Mouse (Mus musculus): ENCODE measurements around the gene Rnft1. TPM values are rescaled to one million over a fixed set of nuclear protein-coding genes. Genes with fewer than 3 reads are reported as not detected.

Gene Rnft1
- polyA plus RNA-seq, 1 experiment from 2014 or later: 23.7 TPM

DNA sequence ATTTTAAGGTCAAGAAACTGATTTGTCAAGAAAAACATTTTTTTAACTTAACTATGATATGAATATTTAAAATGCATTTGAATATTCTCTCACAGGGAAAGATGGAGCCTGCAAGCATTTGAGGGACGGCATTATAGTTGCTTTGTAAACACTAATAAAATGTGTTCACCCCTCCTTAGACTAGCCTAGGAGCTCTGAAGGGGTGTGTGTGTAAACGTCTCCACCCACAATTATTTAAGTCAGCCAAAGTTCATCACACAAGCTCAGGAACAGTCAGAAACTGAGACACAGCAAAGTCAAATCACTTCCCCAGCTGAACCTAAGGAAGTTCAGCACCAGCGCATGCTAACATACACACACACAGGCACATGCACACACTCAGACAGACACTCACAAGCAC is 10.9 kb upstream of the Rnft1 start:
- H3K36me3 ChIP-seq: no peaks in the 10 kb centered on the region
- H3K27me3 ChIP-seq (ENCODE audit: low read depth, poor library complexity, severe bottlenecking): peaks cover 14% of the 10 kb centered on the region; the same call in 1 of the 2 replicates
- no peak overlapping the region for H3K4me3 ChIP-seq
- peaks cover 25% of the 10 kb centered on the region for H3K4me1 ChIP-seq
- WGBS: 82% methylated on average over 3 of the region's 3 CpGs
- no peaks in the 10 kb centered on the region for H3K9me3 ChIP-seq (replicated peaks)
- H3K27ac ChIP-seq (replicated peaks): no peak overlapping the region
- no peak for DNase-seq (ENCODE audit: low spot score)

DNA sequence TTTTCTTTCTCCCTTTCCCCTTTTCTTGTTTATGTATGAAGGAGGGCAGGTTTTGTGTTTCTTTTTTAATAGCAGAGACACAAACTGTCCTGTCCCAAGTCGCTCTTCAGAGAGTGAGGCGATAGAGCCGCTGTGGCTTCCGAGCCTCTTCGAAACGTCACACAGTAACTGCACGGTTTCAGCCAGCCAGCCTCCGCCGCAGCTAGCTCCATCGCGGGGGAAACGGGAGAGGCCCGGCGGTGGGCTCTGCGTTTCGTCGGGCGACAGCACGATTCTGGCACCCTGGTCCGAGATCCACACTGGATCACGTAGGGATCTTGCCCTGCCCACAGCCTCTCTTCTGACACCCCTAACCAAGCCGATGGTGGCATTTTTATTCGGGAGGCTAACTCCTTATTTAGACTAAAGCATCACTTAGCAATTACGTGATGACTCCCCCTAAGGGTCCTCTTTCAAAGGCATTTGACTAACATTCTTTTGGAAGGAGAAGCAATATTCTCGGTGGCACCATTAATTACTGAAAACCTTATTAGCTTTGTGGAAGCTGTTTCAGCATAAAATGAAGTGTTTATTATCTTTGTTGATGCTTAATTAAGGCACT is 553 bp downstream of the Rnft1 start:
- DNase-seq (ENCODE audit: low spot score): peak; percentile 68
- Histone ChIP-seq H3K27ac (replicated peaks) (peak overlapping the region; percentile 87), H3K36me3 (peaks cover 7% of the 10 kb centered on the region), H3K4me1 (peaks cover 12% of the 10 kb centered on the region), H3K4me3 (peak overlapping the region; percentile 65), H3K27me3 (ENCODE audit: low read depth, poor library complexity, severe bottlenecking) (peaks cover 9% of the 10 kb centered on the region; the same call in 1 of the 2 replicates), H3K9me3 (replicated peaks) (no peaks in the 10 kb centered on the region)
- under 1% methylated on average over 25 of the region's 25 CpGs for WGBS

DNA sequence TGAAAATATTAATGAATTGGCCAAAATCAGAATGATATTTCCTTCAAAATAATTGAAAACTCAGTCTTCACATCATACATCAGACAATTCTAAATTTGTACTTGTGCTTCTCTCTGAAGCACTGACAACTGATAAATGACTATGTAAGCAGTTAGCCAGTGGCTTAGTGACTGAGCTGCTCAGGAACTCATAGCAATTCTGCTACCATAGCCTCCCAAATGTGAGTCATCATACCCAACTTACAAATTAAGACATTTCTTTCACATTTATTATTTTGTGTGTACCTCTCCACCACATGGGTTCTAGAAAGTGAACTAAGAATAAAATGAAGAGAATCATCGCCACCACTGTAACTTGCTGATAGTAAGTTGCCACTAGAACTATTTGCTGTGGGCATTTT is 6.3 kb downstream of the Rnft1 start:
- Histone ChIP-seq H3K4me1 (peaks cover 4% of the 10 kb centered on the region), H3K36me3 (peaks cover 31% of the 10 kb centered on the region), H3K4me3 (no peak overlapping the region), H3K27me3 (ENCODE audit: low read depth, poor library complexity, severe bottlenecking) (no peaks in the 10 kb centered on the region), H3K27ac (replicated peaks) (no peak overlapping the region), H3K9me3 (replicated peaks) (no peaks in the 10 kb centered on the region)
- DNase-seq (ENCODE audit: low spot score): no peak
- 97% methylated on average over 1 of the region's 1 CpGs for WGBS

DNA sequence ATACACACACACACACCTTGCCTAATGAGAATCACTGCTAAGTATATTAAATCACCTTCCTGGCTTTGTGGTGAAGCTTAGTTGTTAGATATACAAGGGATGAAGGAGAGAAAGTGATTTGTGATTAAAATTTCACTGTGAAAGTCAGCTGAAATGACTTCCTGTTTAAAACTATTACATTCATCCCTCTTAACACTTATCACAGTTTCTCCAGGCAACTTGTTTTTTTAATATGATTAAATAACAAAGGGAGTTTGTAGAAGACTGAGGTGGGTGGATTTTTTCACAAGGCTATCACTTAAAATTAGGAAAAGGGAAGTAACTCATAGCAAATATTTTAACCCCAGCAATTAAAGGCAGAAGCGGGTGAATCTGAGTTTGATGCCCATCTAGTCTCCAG is 12.9 kb downstream of the Rnft1 start:
- no peak for DNase-seq (ENCODE audit: low spot score)
- Histone ChIP-seq H3K27ac (replicated peaks) (no peak overlapping the region), H3K27me3 (ENCODE audit: low read depth, poor library complexity, severe bottlenecking) (no peaks in the 10 kb centered on the region), H3K36me3 (peaks cover 40% of the 10 kb centered on the region), H3K4me1 (no peaks in the 10 kb centered on the region), H3K4me3 (no peak overlapping the region), H3K9me3 (replicated peaks) (no peaks in the 10 kb centered on the region)
- 94% methylated on average over 1 of the region's 1 CpGs for WGBS

DNA sequence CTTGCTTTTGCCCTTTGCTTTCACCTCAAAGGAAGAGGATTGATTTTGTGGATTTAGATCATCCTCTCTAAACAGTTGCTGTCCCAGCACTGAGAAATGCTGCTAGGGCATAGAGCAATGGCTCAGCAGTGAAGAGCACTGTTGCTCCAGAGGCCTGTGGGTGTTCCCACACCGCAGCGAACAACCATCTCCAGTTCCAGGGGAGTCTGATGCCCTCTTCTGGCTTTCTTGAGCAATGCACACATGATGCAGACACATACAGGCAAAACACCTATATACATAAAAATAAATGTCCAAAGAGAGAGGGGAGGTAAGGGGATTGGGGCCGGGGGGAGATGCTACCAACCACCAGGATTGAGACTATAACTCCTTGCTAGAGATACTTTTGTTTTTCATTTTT is 13.5 kb downstream of the Rnft1 start:
- H3K9me3 ChIP-seq (replicated peaks): no peaks in the 10 kb centered on the region
- H3K27me3 ChIP-seq (ENCODE audit: low read depth, poor library complexity, severe bottlenecking): no peaks in the 10 kb centered on the region
- no peak overlapping the region for H3K4me3 ChIP-seq
- no peak for DNase-seq (ENCODE audit: low spot score)
- peaks cover 41% of the 10 kb centered on the region for H3K36me3 ChIP-seq
- WGBS: 81% methylated on average over 3 of the region's 3 CpGs
- no peaks in the 10 kb centered on the region for H3K4me1 ChIP-seq
- H3K27ac ChIP-seq (replicated peaks): no peak overlapping the region

DNA sequence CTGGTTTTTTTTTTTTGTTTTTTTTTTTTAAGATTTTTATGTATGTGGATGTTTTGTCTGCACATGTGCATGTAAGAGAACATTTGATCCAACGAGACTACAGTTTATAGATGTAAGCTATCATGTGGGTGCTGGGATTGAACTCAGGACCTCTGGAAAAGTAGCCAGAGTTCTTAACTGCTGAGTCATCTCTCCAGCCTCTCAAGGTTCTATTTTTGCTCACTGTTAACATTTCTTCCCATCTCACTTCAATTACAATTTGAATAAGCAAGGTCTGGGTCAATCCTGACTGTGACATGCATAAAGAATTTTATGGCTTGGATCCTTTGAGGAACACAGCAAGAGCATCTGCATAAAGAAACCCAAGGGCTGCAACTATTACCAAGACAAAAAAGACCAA is 16.3 kb downstream of the Rnft1 start:
- H3K27ac ChIP-seq (replicated peaks): no peak overlapping the region
- no peak for DNase-seq (ENCODE audit: low spot score)
- no peaks in the 10 kb centered on the region for H3K27me3 ChIP-seq (ENCODE audit: low read depth, poor library complexity, severe bottlenecking)
- peaks cover 66% of the 10 kb centered on the region for H3K36me3 ChIP-seq
- H3K9me3 ChIP-seq (replicated peaks): no peaks in the 10 kb centered on the region
- no peak overlapping the region for H3K4me3 ChIP-seq
- 95% methylated on average over 1 of the region's 1 CpGs for WGBS
- no peaks in the 10 kb centered on the region for H3K4me1 ChIP-seq

DNA sequence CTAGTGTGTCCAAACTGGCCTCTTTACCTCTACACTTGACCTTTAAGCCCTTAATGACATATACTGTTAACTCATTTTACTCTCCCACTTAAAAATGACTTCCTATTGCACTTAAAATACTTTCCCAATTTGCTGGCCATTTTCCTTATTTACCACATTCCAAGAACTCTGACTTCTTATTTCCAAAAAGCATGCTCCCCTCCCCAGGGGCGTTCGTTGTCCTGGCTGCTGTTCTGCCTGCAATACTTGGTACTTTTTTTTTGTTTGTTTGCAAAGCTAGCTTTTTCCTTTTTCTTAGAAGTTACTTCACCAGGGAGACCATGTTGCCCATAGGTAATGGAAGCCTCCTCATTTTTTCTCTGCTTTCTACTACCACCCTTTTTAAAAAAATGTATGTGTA is 18.7 kb downstream of the Rnft1 start:
- H3K9me3 ChIP-seq (replicated peaks): no peaks in the 10 kb centered on the region
- no peaks in the 10 kb centered on the region for H3K27me3 ChIP-seq (ENCODE audit: low read depth, poor library complexity, severe bottlenecking)

DNA sequence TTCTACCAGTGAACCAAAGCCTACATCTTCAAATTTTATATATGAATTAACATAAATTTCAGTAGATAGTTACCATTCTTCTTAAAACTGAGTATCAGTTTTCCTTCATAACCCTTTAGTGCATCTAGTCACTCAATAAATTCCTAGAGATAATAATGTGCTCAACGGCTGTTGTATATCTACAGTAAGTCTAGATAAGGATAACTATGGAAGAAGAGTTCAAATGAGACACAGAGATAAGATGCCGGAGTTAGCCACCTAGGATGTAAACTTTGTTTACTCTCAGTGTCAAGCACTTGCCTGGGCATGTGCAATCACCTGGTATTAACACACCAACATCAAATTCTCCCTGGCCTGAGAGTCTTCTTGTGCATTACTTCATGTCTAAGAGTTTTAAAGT is 22.9 kb downstream of the Rnft1 start:
- Histone ChIP-seq H3K9me3 (replicated peaks) (no peaks in the 10 kb centered on the region), H3K36me3 (peaks cover 98% of the 10 kb centered on the region), H3K4me3 (no peak overlapping the region), H3K4me1 (no peaks in the 10 kb centered on the region), H3K27me3 (ENCODE audit: low read depth, poor library complexity, severe bottlenecking) (no peaks in the 10 kb centered on the region), H3K27ac (replicated peaks) (no peak overlapping the region)
- 93% methylated on average over 2 of the region's 2 CpGs for WGBS
- DNase-seq (ENCODE audit: low spot score): no peak

More for the DNA sequence above, 18.7 kb downstream of the Rnft1 start:
- H3K4me1 ChIP-seq: no peaks in the 10 kb centered on the region
- 93% methylated on average over 2 of the region's 2 CpGs for WGBS
- no peak for DNase-seq (ENCODE audit: low spot score)
- no peak overlapping the region for H3K27ac ChIP-seq (replicated peaks)
- H3K4me3 ChIP-seq: no peak overlapping the region
- H3K36me3 ChIP-seq: peaks cover 73% of the 10 kb centered on the region

DNA sequence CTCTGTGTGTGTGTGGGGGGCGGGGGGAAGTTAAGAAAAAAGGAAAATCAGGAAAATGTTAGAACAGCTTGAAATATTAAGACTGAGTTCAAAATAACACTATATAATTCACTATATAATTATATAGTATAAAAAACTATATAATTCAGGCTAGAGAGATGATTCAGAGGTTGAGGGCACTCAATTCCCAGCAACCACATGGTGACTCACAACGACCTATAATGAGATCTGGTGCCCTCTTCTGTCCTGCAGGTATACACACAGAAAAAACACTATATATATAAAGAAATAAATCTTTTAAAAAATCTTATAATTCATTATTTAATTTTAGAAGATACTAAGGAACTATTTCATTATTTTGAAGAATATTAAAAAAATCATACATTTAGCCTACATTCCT is 23.5 kb downstream of the Rnft1 start:
- Histone ChIP-seq H3K4me3 (no peak overlapping the region), H3K9me3 (replicated peaks) (no peaks in the 10 kb centered on the region), H3K36me3 (peaks cover 98% of the 10 kb centered on the region), H3K27me3 (ENCODE audit: low read depth, poor library complexity, severe bottlenecking) (no peaks in the 10 kb centered on the region), H3K27ac (replicated peaks) (no peak overlapping the region), H3K4me1 (no peaks in the 10 kb centered on the region)
- WGBS: 95% methylated on average over 2 of the region's 2 CpGs
- no peak for DNase-seq (ENCODE audit: low spot score)

DNA sequence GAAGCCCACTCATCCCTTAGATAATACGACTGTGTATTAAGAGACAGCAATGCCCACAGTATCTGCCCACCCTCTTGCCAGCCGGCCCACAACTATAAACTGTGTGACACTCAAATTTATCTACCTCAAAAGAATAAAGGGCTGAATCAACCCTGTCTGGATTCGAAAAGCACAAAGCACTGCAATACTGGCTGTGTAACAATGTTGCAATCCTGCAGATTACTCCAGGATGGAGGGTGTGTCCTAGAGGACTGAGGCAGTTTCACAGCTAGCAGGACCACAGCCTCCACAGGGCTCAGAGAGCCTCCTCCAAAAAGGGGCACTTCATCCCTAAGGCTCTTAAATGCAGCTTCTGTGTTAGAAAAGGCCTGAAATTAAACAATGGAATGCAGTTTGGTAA is 32.2 kb downstream of the Rnft1 start:
- no peaks in the 10 kb centered on the region for H3K27me3 ChIP-seq (ENCODE audit: low read depth, poor library complexity, severe bottlenecking)
- DNase-seq (ENCODE audit: low spot score): no peak
- no peaks in the 10 kb centered on the region for H3K4me1 ChIP-seq
- H3K9me3 ChIP-seq (replicated peaks): no peaks in the 10 kb centered on the region; the same call in 1 of the 2 replicates
- WGBS: 92% methylated on average over 3 of the region's 3 CpGs
- no peak overlapping the region for H3K4me3 ChIP-seq
- no peak overlapping the region for H3K27ac ChIP-seq (replicated peaks)
- peaks cover 93% of the 10 kb centered on the region for H3K36me3 ChIP-seq

DNA sequence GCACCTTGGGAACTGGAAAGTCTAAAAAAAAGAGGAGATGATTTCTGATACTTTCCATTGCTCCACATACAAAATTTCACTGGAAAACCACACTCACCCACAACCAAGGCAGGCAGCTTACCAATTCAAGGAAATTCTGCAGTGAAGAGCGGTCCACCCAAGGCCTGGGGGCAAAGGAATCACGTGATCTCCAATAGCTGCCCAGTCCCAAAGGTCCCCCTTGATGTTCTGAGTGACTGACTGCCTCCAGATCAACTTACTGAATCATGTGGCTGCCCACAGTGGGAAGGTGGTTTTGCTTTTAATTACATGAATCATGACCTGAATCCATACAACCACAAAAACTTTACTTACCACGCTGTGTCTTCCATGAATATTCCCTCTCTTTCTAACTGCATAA is 32.8 kb downstream of the Rnft1 start:
- Histone ChIP-seq H3K27me3 (ENCODE audit: low read depth, poor library complexity, severe bottlenecking) (no peaks in the 10 kb centered on the region), H3K4me1 (no peaks in the 10 kb centered on the region), H3K27ac (replicated peaks) (no peak overlapping the region), H3K9me3 (replicated peaks) (no peaks in the 10 kb centered on the region; the same call in 1 of the 2 replicates), H3K4me3 (no peak overlapping the region), H3K36me3 (peaks cover 93% of the 10 kb centered on the region)
- DNase-seq (ENCODE audit: low spot score): no peak
- WGBS: 95% methylated on average over 3 of the region's 3 CpGs

DNA sequence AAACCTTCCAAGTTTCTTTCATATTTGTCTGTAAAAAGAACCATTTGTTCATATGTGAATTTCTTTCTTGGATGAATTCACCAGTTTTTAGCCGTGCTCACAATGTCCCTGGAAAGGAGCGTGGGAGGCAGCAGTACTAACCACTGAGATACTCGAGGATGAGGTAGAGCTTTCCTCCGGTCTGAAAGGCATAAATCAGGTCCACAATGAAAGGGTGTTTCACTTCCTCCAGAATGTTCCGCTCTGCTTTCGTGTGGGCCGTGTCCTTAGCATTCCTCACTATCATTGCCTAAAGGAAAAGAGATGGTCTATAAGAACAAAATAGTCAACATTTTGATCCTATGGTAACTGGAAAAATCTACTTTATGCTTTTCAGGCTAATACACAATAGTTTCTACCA is 35.3 kb downstream of the Rnft1 start:
- DNase-seq (ENCODE audit: low spot score): no peak
- WGBS: 93% methylated on average over 7 of the region's 7 CpGs
- Histone ChIP-seq H3K27me3 (ENCODE audit: low read depth, poor library complexity, severe bottlenecking) (no peaks in the 10 kb centered on the region), H3K4me1 (no peaks in the 10 kb centered on the region), H3K4me3 (no peak overlapping the region), H3K9me3 (replicated peaks) (no peaks in the 10 kb centered on the region; the same call in 1 of the 2 replicates), H3K36me3 (peaks cover 94% of the 10 kb centered on the region), H3K27ac (replicated peaks) (no peak overlapping the region)

DNA sequence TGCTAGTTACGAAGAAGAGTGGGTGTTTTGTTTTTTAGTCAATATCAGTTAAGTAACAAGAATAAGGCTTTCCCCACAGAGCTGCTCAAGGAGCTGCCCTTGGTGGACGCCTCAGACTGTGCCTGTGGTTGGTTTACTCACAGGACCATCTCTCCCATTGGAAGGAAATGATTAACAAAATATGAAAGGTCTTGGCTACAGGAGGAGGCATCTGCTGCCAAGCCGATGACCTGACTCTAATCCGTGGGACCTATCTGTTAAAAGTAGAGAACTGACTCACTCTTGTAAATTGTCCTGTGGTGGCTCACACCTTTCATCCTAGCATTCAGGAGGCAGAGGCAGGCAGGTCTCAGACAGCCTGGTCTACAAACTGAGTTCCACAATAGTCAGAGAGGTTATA is 43.1 kb downstream of the Rnft1 start:
- WGBS: 92% methylated on average over 4 of the region's 4 CpGs
- Histone ChIP-seq H3K4me1 (no peaks in the 10 kb centered on the region), H3K27ac (replicated peaks) (no peak overlapping the region), H3K4me3 (no peak overlapping the region), H3K36me3 (peaks cover 90% of the 10 kb centered on the region), H3K27me3 (ENCODE audit: low read depth, poor library complexity, severe bottlenecking) (no peaks in the 10 kb centered on the region), H3K9me3 (replicated peaks) (no peaks in the 10 kb centered on the region)
- DNase-seq (ENCODE audit: low spot score): no peak

DNA sequence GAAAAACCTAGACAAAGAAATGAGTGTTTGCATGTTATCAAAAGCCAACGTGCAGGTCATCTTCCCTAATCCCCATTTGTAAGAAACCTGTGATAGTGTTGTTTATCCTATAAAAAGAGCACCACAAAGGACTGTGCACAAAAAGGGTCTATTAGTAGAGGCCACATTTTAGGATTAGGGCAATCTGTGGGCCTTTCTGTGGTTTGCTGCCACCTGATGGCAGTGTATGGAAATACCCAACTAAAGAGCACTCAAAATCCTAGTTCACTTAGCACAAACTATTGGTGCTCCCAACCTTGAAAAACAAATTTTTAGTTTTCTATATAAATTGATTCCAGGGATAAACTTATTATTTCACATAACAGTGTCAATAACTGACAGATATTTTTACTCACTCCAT is 48.4 kb downstream of the Rnft1 start:
- Histone ChIP-seq H3K9me3 (replicated peaks) (no peaks in the 10 kb centered on the region), H3K36me3 (peaks cover 65% of the 10 kb centered on the region), H3K4me3 (no peak overlapping the region), H3K27me3 (ENCODE audit: low read depth, poor library complexity, severe bottlenecking) (no peaks in the 10 kb centered on the region), H3K27ac (replicated peaks) (no peak overlapping the region), H3K4me1 (no peaks in the 10 kb centered on the region)
- no peak for DNase-seq (ENCODE audit: low spot score)
- WGBS: 79% methylated on average over 1 of the region's 1 CpGs
